24 mouse cellular contexts compared by ENCODE assay signal in the genomic region with DNA sequence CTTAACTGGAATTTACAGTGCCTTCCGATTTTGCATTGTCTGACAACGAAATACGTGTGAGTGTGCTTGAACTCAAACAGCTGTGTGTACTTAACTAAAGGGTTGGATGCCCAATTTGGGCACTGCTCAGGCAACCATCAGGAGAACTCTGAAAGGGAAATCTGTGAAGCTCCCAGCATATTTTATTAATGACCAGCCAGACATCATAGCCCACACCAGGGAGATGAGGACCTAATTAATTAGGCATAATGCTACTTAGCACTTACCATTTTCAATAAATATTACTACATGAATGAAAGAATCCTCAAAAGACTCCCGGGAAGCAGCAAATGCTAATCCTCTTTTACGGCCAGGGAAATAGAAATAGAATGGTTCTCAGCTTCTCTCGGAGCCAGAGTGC.
DNase-seq lines count a peak whose midpoint lies in the region; ATAC-seq and TF ChIP-seq lines count a peak whose summit lies in the region.
"Had no signal": no experiment of that assay in that cellular context is flagged by ENCODE, and none has a peak within 500 bp of the region (broad histone marks: within the 10 kb centered on the region; RNA-seq: fewer than 3 reads in every experiment).

No protein-coding gene starts in this region.

- H3K4me3 ChIP-seq in midbrain, embryonic 13.5 days (replicated peaks): no peak overlapping the region
- no peak overlapping the region for H3K4me3 ChIP-seq in midbrain, embryonic 11.5 days (ENCODE audit: low read depth, low read length)
- H3K4me3 ChIP-seq: embryonic facial prominence, embryonic 12.5 days; embryonic facial prominence, embryonic 15.5 days; forebrain, embryonic 15.5 days; heart, embryonic 12.5 days; heart, embryonic 15.5 days; hindbrain, embryonic 10.5 days; hindbrain, embryonic 13.5 days had no signal

- no peak overlapping the region for H3K27ac ChIP-seq in midbrain, embryonic 13.5 days
- H3K27ac ChIP-seq in midbrain, embryonic 11.5 days (ENCODE audit: low read depth, low read length): no peak overlapping the region
- H3K27ac ChIP-seq: embryonic facial prominence, embryonic 12.5 days; embryonic facial prominence, embryonic 15.5 days; forebrain, embryonic 15.5 days; heart, embryonic 15.5 days; hindbrain, embryonic 10.5 days; hindbrain, embryonic 13.5 days had no signal

- 0 out of 2 replicates have a peak, but pooled peaks cover 11% of the 10 kb centered on the region for H3K27me3 ChIP-seq in midbrain, embryonic 13.5 days
- no peaks in the 10 kb centered on the region for H3K27me3 ChIP-seq in midbrain, embryonic 11.5 days (ENCODE audit: control insufficient read depth, insufficient read depth, low read length)
- H3K27me3 ChIP-seq: embryonic facial prominence, embryonic 12.5 days; embryonic facial prominence, embryonic 15.5 days; forebrain, embryonic 15.5 days; heart, embryonic 12.5 days; heart, embryonic 15.5 days; hindbrain, embryonic 13.5 days had no signal

- DNase-seq in midbrain, embryonic 11.5 days (ENCODE audit: low spot score, missing footprints): no peak
- peak; percentile 65 for DNase-seq in brain, embryonic 14.5 days (ENCODE audit: low read depth)
- DNase-seq in c-Kit-positive CD71-positive TER-119-positive erythroid progenitor cells, embryonic 14.5 days (ENCODE audit: low spot score): peak; percentile 3
- DNase-seq in yolk sac, embryonic 10.5 days (ENCODE audit: low spot score): no peak
- no peak for DNase-seq in lung, adult 18-20 months
- DNase-seq: adrenal gland, adult 2 months; adrenal gland, postnatal 14 days; cerebellum, adult 18-20 months; cerebellum, adult 9-10 months; cerebellum, postnatal 14 days; gastrocnemius, postnatal 10 days; gastrocnemius, postnatal 36 days; heart, postnatal 10 days; heart, postnatal 36 days had no signal

- H3K9ac ChIP-seq in midbrain, embryonic 13.5 days (replicated peaks): no peak overlapping the region
- no peak overlapping the region for H3K9ac ChIP-seq in midbrain, embryonic 11.5 days (ENCODE audit: low read length)
- H3K9ac ChIP-seq: embryonic facial prominence, embryonic 12.5 days; embryonic facial prominence, embryonic 15.5 days; forebrain, embryonic 15.5 days; heart, embryonic 12.5 days; heart, embryonic 15.5 days; hindbrain, embryonic 13.5 days had no signal

- no peaks in the 10 kb centered on the region for H3K9me3 ChIP-seq in midbrain, embryonic 13.5 days
- no peaks in the 10 kb centered on the region for H3K9me3 ChIP-seq in midbrain, embryonic 11.5 days (ENCODE audit: control insufficient read depth, low read length)
- H3K9me3 ChIP-seq: embryonic facial prominence, embryonic 12.5 days; embryonic facial prominence, embryonic 15.5 days; forebrain, embryonic 15.5 days; heart, embryonic 12.5 days; heart, embryonic 15.5 days; hindbrain, embryonic 10.5 days; hindbrain, embryonic 13.5 days had no signal

- H3K4me1 ChIP-seq in midbrain, embryonic 13.5 days (replicated peaks): peaks cover 21% of the 10 kb centered on the region
- H3K4me1 ChIP-seq in midbrain, embryonic 11.5 days (ENCODE audit: control insufficient read depth, insufficient read depth, low read length): peaks cover 6% of the 10 kb centered on the region; the same call in 1 of the 2 replicates
- H3K4me1 ChIP-seq: embryonic facial prominence, embryonic 12.5 days; embryonic facial prominence, embryonic 15.5 days; heart, embryonic 12.5 days; heart, embryonic 15.5 days had no signal

- peak; percentile 65 for ATAC-seq in midbrain, embryonic 13.5 days
- no peak for ATAC-seq in midbrain, embryonic 11.5 days (ENCODE audit: low FRiP score)
- ATAC-seq: CD4-positive, CD25-positive, alpha-beta regulatory T cell, adult 4 months; forebrain, embryonic 15.5 days; hindbrain, embryonic 16.5 days had no signal

- TF ChIP-seq CTCF in brain, embryonic 14.5 days (IDR thresholded peaks at IDR 0.05; ENCODE audit: borderline replicate concordance, extremely low read depth, insufficient read depth, insufficient read length): no peak

- no peak overlapping the region for H3K4me2 ChIP-seq in midbrain, embryonic 13.5 days (replicated peaks)
- no peak overlapping the region for H3K4me2 ChIP-seq in midbrain, embryonic 11.5 days
- H3K4me2 ChIP-seq: embryonic facial prominence, embryonic 12.5 days; embryonic facial prominence, embryonic 15.5 days; forebrain, embryonic 15.5 days; heart, embryonic 12.5 days; heart, embryonic 15.5 days; hindbrain, embryonic 13.5 days had no signal

- 42% methylated on average over 6 of the region's 6 CpGs for WGBS in midbrain, embryonic 13.5 days
- WGBS in midbrain, embryonic 11.5 days: 63% methylated on average over 6 of the region's 6 CpGs

- H3K36me3 ChIP-seq in midbrain, embryonic 13.5 days: no peaks in the 10 kb centered on the region
- H3K36me3 ChIP-seq in midbrain, embryonic 11.5 days (ENCODE audit: control insufficient read depth, insufficient read depth, low read length): no peaks in the 10 kb centered on the region
- H3K36me3 ChIP-seq: embryonic facial prominence, embryonic 12.5 days; embryonic facial prominence, embryonic 15.5 days; forebrain, embryonic 15.5 days; heart, embryonic 12.5 days; heart, embryonic 15.5 days; hindbrain, embryonic 10.5 days; hindbrain, embryonic 13.5 days had no signal

- no peak for TF ChIP-seq POLR2A in brain, embryonic 14.5 days (IDR thresholded peaks at IDR 0.05; ENCODE audit: borderline replicate concordance, extremely low read depth, insufficient read depth, insufficient read length, poor library complexity, severe bottlenecking)

Comparison
In these comparisons a context has a peak if more than half of its experiments do, and no peak if none do; other contexts are left out.
1. DNase-seq: peak in brain, embryonic 14.5 days (single experiment) and c-Kit-positive CD71-positive TER-119-positive erythroid progenitor cells, embryonic 14.5 days (single experiment); none in midbrain, embryonic 11.5 days (single experiment), yolk sac, embryonic 10.5 days (single experiment) and lung, adult 18-20 months (0 of 2).